Mouse (Mus musculus) forebrain, embryonic 16.5 days (tissue): ENCODE results near the gene Cyp4b1. TPM values are rescaled to one million over a fixed set of nuclear protein-coding genes. Genes with fewer than 3 reads are reported as not detected.

Source experiments
- ATAC-seq: fragments of 200-750 bp; cut with Nextera tagmentation; 2 replicates; pipeline ENCODE4 v1.8.0; 2017; ENCODE audit warnings: mild to moderate bottlenecking, moderate library complexity
- H3K27ac ChIP-seq: fragments of 300-500 bp; sonication (generic); 2 replicates; pipeline ENCODE4 v1.5.1; 2014; ENCODE audit warnings: low read length, control low read depth
- H3K27me3 ChIP-seq: fragments of 300-500 bp; sonication (generic); replicated peaks from 2 replicates; pipeline ENCODE4 v1.6.1; 2014; ENCODE audit warnings: low read length; ENCODE audit not compliant: control insufficient read depth, insufficient read depth
- H3K36me3 ChIP-seq: fragments of 300-500 bp; sonication (generic); 2 replicates; pipeline ENCODE4 v1.6.1; 2014; ENCODE audit not compliant: control insufficient read depth, insufficient read depth
- H3K4me1 ChIP-seq: fragments of 300-500 bp; sonication (generic); replicated peaks from 2 replicates; pipeline ENCODE4 v1.6.1; 2014; ENCODE audit warnings: low read length; ENCODE audit not compliant: control insufficient read depth, insufficient read depth
- H3K4me2 ChIP-seq: fragments of 300-500 bp; sonication (generic); 2 replicates; pipeline ENCODE4 v1.6.1; 2014; ENCODE audit warnings: mild to moderate bottlenecking, low read length, control low read depth
- H3K4me3 ChIP-seq: fragments of 300-500 bp; sonication (generic); replicated peaks from 2 replicates; pipeline ENCODE4 v1.5.1; 2014; ENCODE audit warnings: mild to moderate bottlenecking, low read length, control low read depth
- H3K9ac ChIP-seq: fragments of 300-500 bp; sonication (generic); replicated peaks from 2 replicates; pipeline ENCODE4 v1.6.1; 2014; ENCODE audit warnings: low read depth, low read length, control low read depth
- H3K9me3 ChIP-seq: fragments of 300-500 bp; sonication (generic); 2 replicates; pipeline ENCODE4 v1.6.1; 2016; ENCODE audit warnings: low read length; ENCODE audit not compliant: control insufficient read depth
- WGBS: fragments of 180-500 bp; shearing (Covaris S2); extraction: QIAGEN DNeasy Blood & Tissue Kit; methylation state at CpG from one replicate; pipeline ENCODE4 v1.1.7; 2014; 5-methylcytosine and 5-hydroxymethylcytosine counted together
- polyA plus RNA-seq: library from polyadenylated mRNA; unstranded; fragments of >200 nt; fragmentation: Nextera tagmentation; extraction: Ambion mirVana; gene quantifications from 2 replicates; pipeline ENCODE4 v1.2.1, GENCODE M21; 2015

The Cyp4b1 gene
- polyA plus RNA-seq, 1 experiment from 2014 or later: 0.42 TPM

DNA sequence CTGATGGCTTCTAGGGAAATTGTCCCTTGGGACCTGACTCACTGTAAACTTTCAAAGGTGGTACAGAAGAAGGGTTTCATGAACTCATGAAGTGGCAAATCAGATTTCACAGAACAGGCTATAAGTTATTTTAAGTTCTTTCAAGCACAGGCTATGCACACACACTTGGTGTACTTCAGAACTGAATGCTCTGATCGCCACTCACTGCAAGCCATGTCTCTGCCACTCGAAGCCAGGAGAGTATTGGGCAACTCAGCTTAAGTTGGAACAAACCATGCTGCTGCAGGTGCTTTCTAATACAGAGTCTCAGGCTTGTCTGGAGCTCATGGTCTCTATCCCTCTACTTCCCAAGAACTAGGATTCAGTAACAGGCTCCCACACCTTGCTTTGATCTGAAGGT, 71.7 kb downstream of the Cyp4b1 start:
- Histone ChIP-seq H3K27me3 (no peaks in the 10 kb centered on the region), H3K4me2 (no peak overlapping the region), H3K9ac (no peak overlapping the region), H3K4me1 (no peaks in the 10 kb centered on the region), H3K27ac (no peak overlapping the region), H3K4me3 (no peak overlapping the region), H3K36me3 (no peaks in the 10 kb centered on the region), H3K9me3 (no peaks in the 10 kb centered on the region)
- 74% methylated on average over 2 of the region's 2 CpGs for WGBS
- no peak for ATAC-seq

DNA sequence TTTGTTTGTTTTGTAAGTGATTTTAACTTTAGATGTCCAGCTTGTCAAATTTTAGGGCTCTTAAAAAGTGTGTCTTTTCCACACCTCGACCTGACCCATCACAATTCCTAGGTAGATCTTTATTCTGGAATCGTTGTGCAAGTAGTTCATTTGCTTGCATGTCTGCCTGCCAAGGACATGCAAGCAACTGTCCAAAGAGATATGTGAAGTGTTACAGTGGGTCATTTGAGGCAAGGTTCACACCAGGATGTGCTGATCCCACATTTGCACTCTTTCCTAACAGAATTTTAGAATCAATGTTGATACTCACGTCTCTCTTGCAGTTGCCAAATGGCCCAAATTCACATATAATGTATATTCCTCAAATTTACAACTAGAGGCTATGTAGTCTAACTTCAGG, 72.3 kb downstream of the Cyp4b1 start:
- Histone ChIP-seq H3K4me1 (no peaks in the 10 kb centered on the region), H3K4me2 (no peak overlapping the region), H3K9ac (no peak overlapping the region), H3K4me3 (no peak overlapping the region), H3K36me3 (no peaks in the 10 kb centered on the region), H3K9me3 (no peaks in the 10 kb centered on the region), H3K27ac (no peak overlapping the region), H3K27me3 (no peaks in the 10 kb centered on the region)
- no peak for ATAC-seq
- 80% methylated on average over 3 of the region's 3 CpGs for WGBS

Other genes starting within 250 kb of the Cyp4b1 start
- not detected in 2 replicates for gene Cyp4a12b, start 236.1 kb downstream of the Cyp4b1 start, polyA plus RNA-seq
- not detected in 2 replicates for gene Cyp4a30b, start 195.1 kb downstream of the Cyp4b1 start, polyA plus RNA-seq
- not detected in 2 replicates for gene Cyp4a14, start 151.6 kb downstream of the Cyp4b1 start, polyA plus RNA-seq
- not detected in 2 replicates for gene Cyp4a10, start 129.5 kb downstream of the Cyp4b1 start, polyA plus RNA-seq
- gene Cyp4a31, start 84.1 kb downstream of the Cyp4b1 start, polyA plus RNA-seq: not detected in 2 replicates
- not detected in 2 replicates for gene Cyp4a32, start 46.8 kb downstream of the Cyp4b1 start, polyA plus RNA-seq
- gene Efcab14, start 90.0 kb upstream of the Cyp4b1 start, polyA plus RNA-seq: 18.1 and 20.7 TPM in 2 replicates
- gene Tex38, start 133.3 kb upstream of the Cyp4b1 start, polyA plus RNA-seq: 0.28 TPM in 1 of 2 replicates, not detected in the other
- gene Atpaf1, start 137.1 kb upstream of the Cyp4b1 start, polyA plus RNA-seq: 35.1 and 36.8 TPM in 2 replicates
- 4.6 and 6.0 TPM in 2 replicates for gene Mob3c, start 180.4 kb upstream of the Cyp4b1 start, polyA plus RNA-seq
- 25.4 and 27.9 TPM in 2 replicates for gene Mknk1, start 191.5 kb upstream of the Cyp4b1 start, polyA plus RNA-seq
- gene Kncn, start 236.7 kb upstream of the Cyp4b1 start, polyA plus RNA-seq: 0.18 TPM in 1 of 2 replicates, not detected in the other
- 0.15 and 0.47 TPM in 2 replicates for gene 6430628N08Rik, start 242.9 kb upstream of the Cyp4b1 start, polyA plus RNA-seq